Mouse (Mus musculus) CH12.LX (cell line): ENCODE data around the gene Pmf1.

Experiments
- EP300 ChIP-seq: IDR thresholded peaks from 2 replicates; pipeline ENCODE4 v1.6.1; 2011; ENCODE audit warnings: low read length, improper control_type of control experiment
- PAX5 ChIP-seq: IDR thresholded peaks from 2 replicates; pipeline ENCODE4 v1.6.1; 2012; ENCODE audit warnings: low read length, inconsistent platforms, mixed read lengths
- POLR2A ChIP-seq: IDR thresholded peaks from 2 replicates; pipeline ENCODE4 v1.6.1; 2011; ENCODE audit warnings: low read depth, mild to moderate bottlenecking, improper control_type of control experiment, low read length

DNA sequence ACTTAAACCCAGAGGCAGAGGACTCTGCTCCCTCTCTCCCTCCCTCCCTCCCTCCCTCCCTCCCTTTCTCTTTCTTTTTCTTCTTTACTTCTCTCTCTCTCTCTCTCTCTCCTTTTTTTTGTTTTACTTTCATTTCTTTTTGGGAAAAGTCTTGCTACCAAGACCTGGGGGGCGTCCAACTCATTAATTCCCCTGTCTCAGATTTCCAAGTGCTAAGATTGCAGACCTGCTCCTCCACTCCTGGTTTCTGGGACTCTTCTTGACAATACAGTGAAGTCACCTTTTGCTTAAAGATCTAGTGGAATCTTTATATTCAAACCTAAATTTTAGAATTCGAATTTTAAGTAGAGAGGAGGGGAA, 15.2 kb upstream of the Pmf1 start:
- TF ChIP-seq EP300, result no peak
- no peak for TF ChIP-seq PAX5
- no peak; the same call in 1 of the 2 replicates for TF ChIP-seq POLR2A
